Mouse (Mus musculus): Measurements from ENCODE around the gene St3gal3.

The St3gal3 gene

DNA sequence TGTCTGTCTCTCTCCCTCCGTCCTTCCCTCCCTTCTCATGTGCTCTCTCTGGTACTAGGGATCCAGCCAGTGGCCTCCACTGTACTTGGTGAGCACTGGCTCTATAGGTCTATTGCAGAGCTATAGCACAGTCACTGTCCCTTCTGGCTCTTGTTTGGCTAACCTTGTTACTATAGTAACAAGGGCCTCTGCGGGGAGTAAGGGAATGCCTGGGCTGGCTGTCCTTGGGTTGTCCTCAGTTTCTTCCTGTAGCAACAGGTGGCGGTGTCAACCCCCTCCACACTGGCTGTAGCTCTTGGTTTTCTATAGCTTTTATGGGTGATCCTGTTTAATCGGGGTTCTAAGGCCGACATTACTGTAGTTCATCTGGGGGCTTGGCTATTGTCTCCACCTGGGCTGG is 115.5 kb downstream of the St3gal3 start:
- DNase-seq (ENCODE audit: low spot score), result no peak

DNA sequence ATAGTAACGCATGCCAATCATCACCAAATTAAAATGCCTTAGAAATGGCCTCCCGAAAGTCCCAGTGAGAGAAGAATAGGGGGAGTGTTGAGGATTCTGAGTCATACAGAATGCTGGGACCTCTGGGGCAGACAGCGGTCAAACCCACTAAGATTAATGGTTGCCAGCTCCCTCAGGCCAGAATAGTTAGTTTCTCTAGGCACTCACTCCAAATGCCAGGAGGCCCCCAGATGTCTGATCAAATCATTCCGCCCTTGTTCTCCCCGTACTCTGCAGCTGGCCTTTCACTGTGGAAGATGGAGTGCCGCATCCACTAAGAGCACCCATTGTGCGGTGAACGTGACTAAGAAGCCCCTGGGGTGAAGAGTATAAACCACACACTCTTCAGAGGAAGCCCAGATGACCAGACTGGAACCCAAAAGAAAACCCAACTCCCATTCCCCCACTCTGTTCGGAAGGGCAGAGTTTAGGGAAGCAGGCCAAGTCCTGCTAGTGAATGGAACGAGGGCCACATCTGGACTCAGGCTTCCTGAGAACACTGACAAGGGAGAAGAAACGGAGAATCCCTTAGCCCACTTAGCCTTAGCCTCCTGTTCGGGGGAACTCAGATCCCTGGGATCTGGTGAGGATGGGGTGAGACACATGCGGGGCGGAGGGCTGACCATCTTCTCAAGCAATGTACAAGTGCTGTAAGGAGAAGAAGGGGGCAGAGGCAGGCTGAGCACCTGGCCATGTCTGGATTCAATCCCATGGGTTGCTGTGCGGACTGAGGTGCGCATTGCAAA is 117.5 kb downstream of the St3gal3 start:
- no peak for DNase-seq (ENCODE audit: low spot score)

DNA sequence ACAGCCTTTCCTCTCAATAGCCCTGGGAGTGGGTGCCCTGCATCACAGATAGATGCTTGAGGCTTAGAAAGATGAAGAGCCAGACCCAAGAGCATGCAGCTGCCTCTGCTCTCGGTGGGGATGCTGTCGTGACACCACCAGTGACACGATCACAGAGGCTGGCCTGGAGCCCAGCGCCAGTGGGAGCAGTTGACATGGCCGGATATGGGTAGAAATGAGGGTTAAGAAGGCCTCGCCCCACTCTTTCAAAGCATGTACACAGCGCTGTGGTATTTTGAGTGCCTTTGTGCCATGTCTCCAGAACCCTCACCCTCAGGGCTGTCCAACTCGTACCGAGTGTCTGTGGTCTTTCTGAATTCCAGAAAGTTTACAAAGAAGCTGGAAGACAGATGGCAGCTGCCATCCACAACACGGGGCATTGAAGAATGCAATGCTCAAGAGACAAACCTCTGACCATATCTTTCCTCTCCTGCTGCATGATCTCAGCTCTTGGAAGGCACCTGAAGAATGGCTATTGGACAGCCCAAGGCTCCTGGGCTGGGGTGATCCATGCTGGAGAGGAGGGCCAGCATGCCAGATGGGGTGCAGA is 118.3 kb downstream of the St3gal3 start:
- DNase-seq (ENCODE audit: low spot score), result no peak

DNA sequence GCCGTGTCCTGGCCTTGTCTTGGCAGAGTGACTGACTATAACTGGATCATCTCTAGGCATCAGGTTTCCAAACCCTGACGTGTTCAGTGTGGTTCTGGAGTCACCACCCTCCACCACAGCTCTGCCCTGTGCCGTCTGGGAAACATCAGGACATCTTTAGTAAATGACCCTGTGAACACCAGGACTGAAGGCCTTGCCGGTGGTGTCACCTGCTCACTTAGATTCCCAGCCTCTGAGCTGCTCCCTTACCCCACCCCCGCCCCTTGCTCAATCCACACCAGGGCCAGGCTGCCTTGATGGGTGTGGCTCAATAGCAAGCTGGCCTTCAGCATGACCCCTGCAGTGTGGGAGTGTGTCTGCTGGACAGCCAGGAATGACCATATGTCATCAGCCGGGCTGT is 119.1 kb downstream of the St3gal3 start:
- DNase-seq (ENCODE audit: low spot score), result no peak

DNA sequence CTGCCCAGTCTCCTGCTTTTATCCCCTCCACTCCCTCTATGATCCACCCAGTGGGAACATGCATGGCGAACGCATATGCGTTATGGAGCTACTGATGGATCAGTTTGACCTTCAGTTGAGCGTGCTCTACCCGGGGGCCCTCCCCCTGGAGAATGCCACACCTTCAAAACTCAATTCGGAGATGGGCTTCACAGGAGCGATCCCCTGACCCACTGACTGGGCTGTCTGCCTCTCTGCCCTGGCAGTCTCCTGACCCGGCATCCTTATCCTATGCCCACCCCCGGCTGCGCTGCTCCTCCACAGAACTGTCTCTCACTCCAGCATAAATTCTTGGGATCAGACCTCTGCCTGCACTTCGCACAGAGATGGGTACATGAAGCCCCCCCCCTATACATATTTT is 119.6 kb downstream of the St3gal3 start:
- no peak for DNase-seq (ENCODE audit: low spot score)

DNA sequence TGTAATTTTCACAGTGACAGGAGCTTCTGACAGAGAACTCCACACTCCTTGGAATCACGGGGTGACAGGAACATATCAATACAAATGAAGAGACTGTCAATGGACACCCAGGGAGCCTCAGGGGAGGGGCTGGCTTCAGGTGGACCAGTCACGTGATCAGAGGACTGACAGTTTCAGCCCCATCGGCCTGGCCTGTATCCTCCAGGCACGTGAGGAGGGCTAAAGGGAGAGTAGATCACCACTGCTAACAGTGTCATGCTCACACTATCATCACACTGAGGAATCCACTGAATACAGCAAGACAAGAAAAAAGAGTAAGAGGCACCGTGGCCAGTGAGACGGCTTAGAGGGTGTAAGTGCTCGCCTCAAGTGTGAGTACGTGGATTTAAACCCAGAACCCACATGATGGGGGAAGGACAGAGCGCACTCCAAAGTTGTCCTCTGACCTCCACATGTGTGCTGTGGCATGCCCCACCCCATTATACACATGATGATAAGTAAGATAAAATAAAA is 124.0 kb downstream of the St3gal3 start:
- DNase-seq (ENCODE audit: low spot score), result no peak

DNA sequence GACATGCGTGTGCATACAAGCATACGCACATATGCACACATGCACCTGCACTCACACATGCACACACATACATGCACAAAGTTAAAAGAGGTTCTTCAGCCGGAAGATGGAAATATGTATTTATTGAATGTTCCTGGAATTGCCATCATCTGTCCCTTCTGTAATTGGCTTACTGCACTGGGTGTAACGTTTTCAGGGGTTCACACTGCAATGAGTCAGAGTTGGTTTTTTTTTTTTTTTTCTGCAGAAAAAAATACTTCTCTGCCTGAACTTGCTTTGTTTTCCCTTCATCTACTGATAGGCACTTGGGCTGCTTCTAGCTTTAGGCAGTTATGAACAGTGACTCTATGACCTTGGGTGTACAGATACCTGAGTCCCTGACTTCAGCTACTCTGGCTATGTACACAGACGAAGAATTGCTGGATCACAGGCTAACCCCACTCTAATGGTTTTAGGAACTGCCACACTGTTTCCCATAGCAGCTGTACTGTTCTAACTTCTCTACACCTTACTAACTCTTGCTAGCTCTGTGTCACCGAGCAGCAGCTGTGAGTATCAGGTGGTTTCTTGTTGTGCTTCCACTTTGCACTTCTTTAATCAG is 126.2 kb downstream of the St3gal3 start:
- no peak for DNase-seq (ENCODE audit: low spot score)

DNA sequence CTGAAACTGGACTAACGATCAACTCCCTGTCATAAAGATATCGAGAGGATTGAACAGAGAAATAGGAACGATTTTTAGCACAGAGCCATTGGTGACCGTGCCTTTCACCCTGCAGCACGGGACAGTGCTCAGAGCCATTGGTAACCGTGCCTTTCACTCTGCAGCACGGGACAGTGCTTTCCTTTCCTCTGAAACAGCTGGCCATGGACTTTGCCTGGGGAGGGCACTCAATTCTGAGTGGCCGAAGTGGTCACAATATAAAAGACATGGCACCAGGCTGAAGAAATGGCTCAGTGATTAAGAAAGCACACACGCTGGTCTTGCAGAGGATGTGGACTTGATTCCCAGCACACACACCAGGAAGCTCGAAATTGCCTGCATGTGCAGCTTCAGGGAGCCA is 133.4 kb downstream of the St3gal3 start:
- DNase-seq (ENCODE audit: low spot score), result no peak

DNA sequence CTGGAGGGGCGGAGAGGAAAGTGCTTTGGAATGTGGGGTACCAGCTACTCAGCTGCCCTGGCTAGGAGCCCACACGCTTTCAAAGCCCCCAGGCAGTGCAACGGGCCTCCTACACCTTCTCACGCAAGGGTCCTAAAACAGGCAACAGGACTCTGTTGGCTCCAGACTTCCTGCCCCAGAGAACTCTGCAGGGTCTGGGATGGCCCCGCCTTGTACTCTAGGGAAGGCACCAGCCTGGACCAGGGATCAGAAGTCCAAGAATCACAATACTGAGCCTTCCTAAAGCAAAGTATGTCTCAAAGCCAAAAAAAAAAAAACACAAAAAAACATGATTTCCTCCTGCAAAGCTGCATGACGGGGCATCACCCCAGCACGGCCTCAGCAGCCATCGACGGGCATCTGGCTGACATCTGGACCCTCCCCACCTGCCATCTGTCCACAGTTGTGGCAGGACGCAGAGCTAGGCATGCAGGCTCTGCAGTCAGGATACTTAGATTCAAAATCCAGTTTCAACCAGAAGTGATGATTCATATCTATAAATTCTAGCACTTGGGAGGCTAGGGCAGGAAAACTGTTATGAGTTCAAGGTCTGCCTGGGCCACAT is 134.0 kb downstream of the St3gal3 start:
- no peak for DNase-seq (ENCODE audit: low spot score)

DNA sequence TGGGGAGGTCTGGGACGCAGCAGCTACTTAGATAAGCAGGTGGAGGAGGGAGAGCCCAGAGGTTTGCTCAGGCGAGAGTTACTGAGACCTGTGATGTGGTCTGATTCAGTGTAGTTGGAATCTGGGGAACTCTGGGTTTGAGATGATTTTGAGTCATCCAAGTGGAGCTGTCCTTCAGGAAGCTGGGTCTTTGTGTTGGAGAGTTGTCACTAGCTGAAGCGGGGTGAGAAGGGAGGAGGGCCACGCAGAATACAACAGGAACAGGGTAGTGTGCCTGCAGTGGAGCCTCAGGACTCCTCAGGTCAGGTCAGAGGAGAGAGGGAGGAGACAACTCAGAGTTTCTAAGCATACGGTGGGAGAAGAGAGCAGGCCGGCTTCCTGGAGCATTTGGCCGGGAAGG is 134.8 kb downstream of the St3gal3 start:
- no peak for DNase-seq (ENCODE audit: low spot score)

DNA sequence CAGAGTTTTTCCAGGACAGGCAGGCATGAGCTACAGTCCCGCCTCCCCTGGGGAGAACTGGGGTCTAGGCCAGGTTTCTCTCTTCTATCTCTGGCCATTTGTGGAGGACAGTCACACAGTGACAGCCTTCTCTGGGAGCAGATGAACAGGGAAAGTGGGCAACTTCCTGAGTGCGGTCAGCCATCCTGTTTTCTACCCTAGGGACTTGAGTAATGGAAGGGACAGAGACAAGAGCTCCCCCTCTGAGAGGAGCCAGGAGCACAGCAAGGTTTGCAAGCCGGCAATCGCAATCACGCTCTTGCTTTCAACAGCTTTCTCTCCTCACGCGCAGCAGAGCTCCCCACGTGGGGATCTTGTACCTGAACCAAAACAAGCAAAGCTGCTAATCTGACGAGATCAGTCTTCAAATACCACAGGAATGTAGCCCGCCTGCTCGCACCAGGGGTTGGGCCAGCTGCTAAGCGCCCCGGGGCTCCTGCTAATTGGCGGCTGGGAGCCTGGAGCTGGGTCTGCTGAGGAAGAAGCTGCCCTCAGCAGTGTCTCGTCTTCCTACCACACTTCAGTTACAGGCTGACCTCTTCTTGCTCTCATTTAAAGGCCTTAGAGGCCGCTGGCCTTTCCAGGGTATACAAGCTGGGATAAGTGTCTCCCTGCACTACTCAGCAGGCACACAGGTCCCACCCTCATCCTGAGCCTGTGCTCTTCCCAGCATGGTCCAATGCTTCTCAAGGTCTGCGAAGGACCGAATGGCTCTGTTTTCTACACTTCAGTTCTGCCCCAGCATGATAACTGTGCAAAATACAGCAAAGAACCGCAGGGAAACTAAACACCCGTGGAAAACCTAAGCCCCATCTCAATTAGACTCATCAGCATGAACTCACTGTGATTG is 137.1 kb downstream of the St3gal3 start:
- no peak for DNase-seq (ENCODE audit: low spot score)

DNA sequence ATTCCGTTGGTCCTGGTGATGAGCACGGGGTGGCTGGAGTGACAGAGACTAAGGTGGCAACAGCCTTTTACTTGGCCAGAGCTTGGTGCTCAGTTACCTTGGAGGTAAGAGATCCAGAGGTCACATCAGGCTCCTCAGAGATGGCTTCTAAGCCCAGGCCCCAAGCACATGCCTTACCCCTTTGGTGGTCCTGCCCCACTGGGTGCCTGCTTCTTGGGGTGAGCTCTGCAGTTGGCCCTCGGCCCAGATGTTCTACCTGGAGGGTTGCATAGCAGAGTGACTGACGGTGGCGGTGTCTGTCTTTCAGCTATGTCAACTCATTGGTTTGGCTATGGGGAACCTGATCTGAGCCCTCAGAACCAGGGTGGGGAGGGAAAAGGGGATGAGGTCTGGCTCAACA is 138.0 kb downstream of the St3gal3 start:
- no peak for DNase-seq (ENCODE audit: low spot score)

DNA sequence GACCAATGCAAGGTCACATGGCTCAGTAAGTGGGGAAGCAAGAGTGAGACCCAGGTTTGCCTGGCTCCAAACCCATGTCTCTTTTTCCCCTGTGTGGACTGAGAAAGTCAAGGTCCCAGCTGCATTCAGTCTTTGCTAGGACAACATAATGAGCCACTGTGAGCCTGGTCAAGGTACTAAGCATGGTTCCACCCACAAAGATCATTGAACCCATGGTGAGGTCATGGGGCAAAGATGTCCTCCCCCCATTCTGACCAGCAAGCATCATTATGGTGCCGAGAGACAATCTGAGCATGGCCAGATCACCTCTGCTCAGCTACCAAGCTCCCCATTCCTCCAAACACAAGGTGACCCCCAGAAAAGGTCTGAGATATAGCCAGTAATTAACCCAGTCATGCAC is 139.3 kb downstream of the St3gal3 start:
- no peak for DNase-seq (ENCODE audit: low spot score)

DNA sequence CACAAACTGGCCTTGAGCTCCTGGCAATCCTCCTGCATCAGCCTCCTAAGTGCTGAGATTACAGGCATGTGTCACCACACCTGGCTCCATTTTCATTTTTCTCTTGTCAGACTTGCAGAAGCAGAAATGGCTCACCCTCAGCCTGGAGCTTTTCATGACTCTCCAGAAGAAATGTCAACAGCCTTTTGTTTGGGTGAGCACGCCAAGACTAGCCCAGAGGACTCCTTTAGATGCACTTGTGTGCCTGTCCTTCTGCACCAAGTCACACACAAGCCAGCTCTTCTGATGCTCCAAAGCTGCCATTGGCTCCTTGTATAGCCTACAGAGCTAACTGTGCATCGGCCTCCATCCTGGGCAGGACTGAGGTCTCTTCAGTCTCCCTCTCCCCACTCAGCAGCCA is 141.3 kb downstream of the St3gal3 start:
- DNase-seq (ENCODE audit: low spot score), result no peak

DNA sequence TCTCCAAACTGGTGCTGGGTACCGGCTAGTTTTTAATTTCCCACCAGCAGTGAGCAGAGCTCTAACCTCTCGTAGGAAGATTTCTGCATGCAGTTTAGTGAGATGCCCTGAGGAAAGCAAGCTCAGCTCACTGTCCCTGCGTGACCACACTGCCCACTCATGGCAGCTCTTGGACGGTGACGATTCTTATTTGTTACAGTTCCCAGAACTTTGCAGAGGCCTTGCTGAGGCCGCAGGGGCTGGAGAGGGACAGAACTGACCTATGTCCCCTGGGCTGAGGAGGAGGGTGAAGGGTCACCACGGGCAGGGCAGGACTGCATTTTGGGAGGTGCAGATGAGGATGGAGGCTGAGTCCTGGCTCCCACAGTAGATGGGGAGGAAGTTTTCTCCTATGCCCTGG is 141.8 kb downstream of the St3gal3 start:
- DNase-seq (ENCODE audit: low spot score), result no peak

DNA sequence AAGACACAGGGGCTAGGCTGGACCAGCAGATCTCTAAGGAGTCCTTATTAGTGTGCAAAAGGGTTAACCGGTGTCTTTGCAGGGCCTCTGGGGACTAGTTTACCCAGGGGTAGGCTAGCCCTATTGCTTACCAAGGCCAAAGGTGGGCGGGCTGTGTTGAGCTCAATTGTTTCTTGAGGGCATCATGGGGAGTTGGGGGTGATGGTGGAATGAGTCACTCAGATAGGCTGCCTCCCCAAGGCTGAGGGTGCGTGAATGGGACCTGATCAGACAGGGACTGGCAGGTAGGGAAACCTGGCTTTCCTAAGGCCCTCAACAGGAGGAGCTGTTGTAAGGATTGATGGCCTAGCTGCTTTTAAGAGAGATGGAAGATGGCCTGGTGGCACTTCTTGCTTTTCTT is 142.7 kb downstream of the St3gal3 start:
- DNase-seq (ENCODE audit: low spot score), result no peak

DNA sequence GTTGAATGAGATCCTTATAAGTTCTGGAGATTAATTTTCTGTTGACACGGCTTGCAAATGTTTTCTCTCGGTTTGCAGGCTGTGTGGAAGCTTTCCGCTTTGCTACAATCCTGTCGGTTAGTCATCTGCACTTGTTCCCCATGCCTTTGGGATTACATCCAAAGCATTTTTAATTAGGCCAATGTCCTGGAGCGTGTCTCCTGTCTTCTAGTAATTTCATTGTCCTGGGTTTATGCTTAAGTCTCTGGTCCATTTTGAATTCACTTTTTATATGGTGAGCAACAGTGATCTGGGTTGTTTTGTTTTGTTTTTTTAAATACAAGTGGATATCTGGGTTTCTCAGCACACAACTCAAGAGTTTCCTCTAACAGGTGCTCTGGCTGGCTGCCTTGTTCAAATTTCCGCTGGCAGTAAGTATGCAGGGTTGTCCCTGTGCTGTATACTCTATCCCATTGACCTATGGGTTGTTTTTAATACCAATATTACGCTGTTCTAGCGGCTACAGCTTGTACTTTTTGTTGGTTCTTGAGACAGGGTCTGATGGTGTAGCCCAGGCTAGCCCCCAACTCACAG is 143.6 kb downstream of the St3gal3 start:
- DNase-seq (ENCODE audit: low spot score), result no peak

DNA sequence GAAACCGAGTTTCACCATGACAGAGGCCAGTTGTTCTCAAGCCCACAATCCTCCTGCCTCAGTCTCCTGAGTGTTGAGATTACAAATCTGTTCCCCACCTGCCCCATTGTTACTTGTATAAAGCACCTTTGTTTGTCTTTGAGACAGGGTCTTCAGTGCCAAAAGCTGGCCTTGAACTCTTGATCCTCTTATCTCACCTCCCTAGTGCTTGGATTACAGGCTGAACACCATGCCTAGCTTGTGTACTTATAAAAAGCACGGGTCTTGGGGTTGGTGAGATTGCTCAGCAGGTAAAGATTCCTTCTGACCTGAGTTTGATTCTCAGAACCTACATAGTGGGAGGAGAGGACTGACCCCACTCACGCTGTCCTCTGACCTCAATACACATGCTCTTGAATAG is 144.1 kb downstream of the St3gal3 start:
- no peak for DNase-seq (ENCODE audit: low spot score)

DNA sequence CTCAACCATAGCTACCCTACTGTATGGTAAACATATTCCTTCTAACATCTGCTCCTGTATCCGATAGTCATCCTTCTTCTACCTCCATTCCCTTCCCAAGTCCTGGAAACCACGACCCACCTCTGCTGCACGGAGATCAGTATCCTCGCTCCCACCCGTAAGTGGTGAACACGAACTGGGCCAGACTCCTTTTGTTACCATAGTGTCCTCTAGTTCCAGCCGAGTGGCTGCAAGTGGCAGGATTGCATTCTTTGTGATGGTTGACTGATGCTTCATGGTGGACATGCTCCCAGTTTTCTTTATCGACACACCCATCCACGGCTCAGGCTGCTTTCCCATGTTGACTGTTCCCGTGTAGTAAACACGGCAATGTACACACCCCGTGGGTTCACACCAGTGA is 144.9 kb downstream of the St3gal3 start:
- DNase-seq (ENCODE audit: low spot score), result no peak

DNA sequence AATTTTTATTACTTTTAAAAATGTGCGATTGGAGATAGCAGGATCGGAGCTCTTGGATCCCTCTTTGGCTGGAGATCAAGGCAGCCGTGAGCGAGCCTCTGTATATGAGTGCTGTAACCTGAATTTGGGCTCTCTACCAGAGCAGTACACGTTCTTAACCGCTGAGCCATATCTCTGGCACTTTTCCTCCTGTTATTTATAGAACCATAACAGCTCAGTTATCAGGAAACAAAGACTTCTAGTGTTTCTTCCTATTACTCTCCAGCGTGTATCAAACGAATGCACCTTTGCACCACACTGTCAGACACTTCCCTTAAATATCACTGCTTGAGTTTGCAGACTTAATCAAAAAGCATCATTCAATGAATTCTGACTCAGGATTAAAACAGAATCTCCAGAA is 147.9 kb downstream of the St3gal3 start:
- DNase-seq (ENCODE audit: low spot score), result no peak

DNA sequence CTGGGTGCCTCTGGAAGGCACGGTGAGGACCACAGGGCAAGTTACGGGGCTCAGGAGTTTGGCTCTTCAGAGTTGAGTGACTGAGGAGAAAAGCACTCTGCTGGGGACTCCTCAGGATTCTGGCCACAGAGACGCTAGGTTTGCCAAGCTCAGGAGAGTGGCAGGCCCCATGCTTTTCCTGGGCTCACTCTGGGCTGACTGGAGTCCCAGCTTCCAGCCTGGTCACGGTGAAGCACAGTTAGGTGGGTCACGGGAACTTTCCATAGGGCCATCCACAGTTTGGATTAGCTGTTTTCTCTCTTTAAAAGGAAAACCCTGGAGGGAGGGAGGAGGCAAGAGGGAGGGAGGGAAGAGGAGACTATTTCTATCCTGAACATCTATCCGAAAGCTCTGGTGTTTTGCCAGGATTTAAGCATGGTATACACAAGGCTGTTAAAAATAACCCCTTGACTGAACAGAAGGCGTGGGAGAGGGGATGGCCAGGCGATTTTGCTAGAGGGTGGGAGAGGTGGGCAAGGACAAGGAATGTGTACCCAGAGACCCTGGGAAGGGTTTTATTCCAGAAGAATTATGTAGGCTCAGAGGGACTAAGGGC is 149.6 kb downstream of the St3gal3 start:
- peak; percentile 28 for DNase-seq (ENCODE audit: low spot score)
